Mouse (Mus musculus) T-helper 17 cell (primary cell): ENCODE data around the gene Fam178b.

ENCODE experiments used
- in situ Hi-C, 2 experiments: fragments of 300-600 bp; cut with MboI, MseI; formaldehyde crosslinking; loops; 1 replicate in 1 of 2; 2 replicates in 1 of 2; pipeline ENCODE4 v1.15.1; 2025; ENCODE audit warnings: high pct_unique_total_duplicates in 2 of 2

The Fam178b gene

GRCm38 (mm10) chr1:36567818-36568603, 115.0 kb downstream of the Fam178b start:
- in situ Hi-C loops = no loop called here

- in situ Hi-C loops = no loop called here
Measured at GRCm38 (mm10) chr1:36566425-36566824, 116.6 kb downstream of the Fam178b start.

- in situ Hi-C loops = no loop called here
Measured at GRCm38 (mm10) chr1:36564101-36564500, 118.9 kb downstream of the Fam178b start.

- in situ Hi-C loops = no loop called here
Measured at GRCm38 (mm10) chr1:36563632-36564031, 119.4 kb downstream of the Fam178b start.

- in situ Hi-C loops = no loop called here
Measured at GRCm38 (mm10) chr1:36563197-36563596, 119.8 kb downstream of the Fam178b start.

GRCm38 (mm10) chr1:36562388-36562787, 120.6 kb downstream of the Fam178b start:
- in situ Hi-C loops = no loop called here

GRCm38 (mm10) chr1:36560903-36561302, 122.1 kb downstream of the Fam178b start:
- in situ Hi-C loops = no loop called here

- in situ Hi-C loops = no loop called here
Measured at GRCm38 (mm10) chr1:36559888-36560287, 123.1 kb downstream of the Fam178b start.

GRCm38 (mm10) chr1:36559256-36559655, 123.7 kb downstream of the Fam178b start:
- in situ Hi-C loops = no loop called here

GRCm38 (mm10) chr1:36558031-36558993, 124.7 kb downstream of the Fam178b start, which contains the start of gene Sema4c:
TSS of gene Sema4c (minus strand) at chr1:36558349.
- in situ Hi-C loops = no loop called here

- in situ Hi-C loops = no loop called here
Measured at GRCm38 (mm10) chr1:36557457-36558011, 125.4 kb downstream of the Fam178b start.

GRCm38 (mm10) chr1:36556553-36557456, 126.2 kb downstream of the Fam178b start:
- in situ Hi-C loops = no loop called here

- in situ Hi-C loops = no loop called here
Measured at GRCm38 (mm10) chr1:36555798-36556395, 127.1 kb downstream of the Fam178b start.

GRCm38 (mm10) chr1:36554633-36555399, 128.2 kb downstream of the Fam178b start:
- in situ Hi-C loops = loop anchor here in 1 of 2 experiments (5.0 kb wide), 1 partner anchor 77 kb away; no protein-coding TSS in a partner anchor

- in situ Hi-C loops = loop anchor here in 1 of 2 experiments (5.0 kb wide), 1 partner anchor 80 kb away; no protein-coding TSS in a partner anchor
Measured at GRCm38 (mm10) chr1:36552506-36552905, 130.5 kb downstream of the Fam178b start.

- in situ Hi-C loops = loop anchor here in 1 of 2 experiments (5.0 kb wide), 1 partner anchor 80 kb away; no protein-coding TSS in a partner anchor
Measured at GRCm38 (mm10) chr1:36551904-36552303, 131.1 kb downstream of the Fam178b start.

GRCm38 (mm10) chr1:36550075-36550863, 132.7 kb downstream of the Fam178b start:
- in situ Hi-C loops = loop anchor here in 1 of 2 experiments (5.0 kb wide), 1 partner anchor 82 kb away; no protein-coding TSS in a partner anchor

- in situ Hi-C loops = loop anchor here in 1 of 2 experiments (5.0 kb wide), 1 partner anchor 83 kb away; no protein-coding TSS in a partner anchor
Measured at GRCm38 (mm10) chr1:36549491-36549890, 133.5 kb downstream of the Fam178b start.
